Mouse (Mus musculus): Measurements from ENCODE around the gene Inka1.

DNA sequence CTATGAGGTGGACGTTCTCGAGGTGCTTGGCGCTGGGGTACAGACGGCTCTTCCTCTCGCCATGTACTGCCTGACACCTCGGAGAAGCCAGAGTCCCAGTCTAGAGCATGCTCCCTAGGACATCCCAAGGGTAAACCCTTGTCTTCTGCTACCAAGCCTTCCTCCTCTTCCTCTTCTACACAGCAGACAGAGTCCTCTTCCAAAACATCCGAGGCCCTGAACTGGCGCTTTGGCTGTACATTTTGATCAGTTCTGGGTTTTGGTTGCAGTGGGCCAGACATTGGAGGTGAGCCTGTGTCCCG lies 974 bp downstream of the Inka1 start:
- TF ChIP-seq CTCF (IDR thresholded peaks at IDR 0.05; ENCODE audit: insufficient read depth, low read length), result no peak
- TF ChIP-seq POLR2A (IDR thresholded peaks at IDR 0.05; ENCODE audit: borderline replicate concordance, extremely low read depth, low read depth, low read length), result no peak
